Mouse (Mus musculus) brain, embryonic 14.5 days (tissue): ENCODE measurements at regions not wholly inside any gene's neighbourhood (a gene's known extent, or its start where the extent isn't known, plus 50 kb on each side); places are given as distances from the start of the nearest gene placed in this dataset.

Experiments used
- CTCF ChIP-seq: fragments of 200-500 bp; IDR thresholded peaks from 2 replicates; pipeline ENCODE4 v1.5.1; 2012; ENCODE audit warnings: inconsistent platforms, mild to moderate bottlenecking, moderate library complexity, borderline replicate concordance; ENCODE audit not compliant: insufficient read depth, insufficient read length; ENCODE audit errors: extremely low read depth
- POLR2A ChIP-seq: fragments of 200-500 bp; IDR thresholded peaks from 2 replicates; pipeline ENCODE4 v1.6.1; 2012; ENCODE audit warnings: mild to moderate bottlenecking, inconsistent platforms, borderline replicate concordance; ENCODE audit not compliant: poor library complexity, insufficient read depth, insufficient read length, severe bottlenecking; ENCODE audit errors: extremely low read depth

- TF ChIP-seq CTCF (no peak), POLR2A (no peak)
These were observed 155.1 kb downstream of the Abcc12 start for GRCm38 (mm10) chr8:86425382-86425781.
